Mouse (Mus musculus) testis, adult 2 months (tissue): Measurements from ENCODE around the gene Gm9945. TPM values are rescaled to one million over a fixed set of nuclear protein-coding genes. Genes with fewer than 3 reads are reported as not detected.

Experiments used
- H3K27ac ChIP-seq: fragments of 200-500 bp; 2 replicates; pipeline ENCODE4 v1.5.1; 2012; ENCODE audit warnings: low read depth, low read length; ENCODE audit not compliant: control insufficient read depth, insufficient read depth
- H3K27me3 ChIP-seq: fragments of 200-500 bp; 2 replicates; pipeline ENCODE4 v1.6.1; 2012; ENCODE audit warnings: mild to moderate bottlenecking, low read length, moderate library complexity; ENCODE audit not compliant: control insufficient read depth, insufficient read depth
- H3K36me3 ChIP-seq: fragments of 200-500 bp; 2 replicates; pipeline ENCODE4 v1.6.1; 2012; ENCODE audit warnings: mild to moderate bottlenecking, low read length; ENCODE audit not compliant: control insufficient read depth, insufficient read depth
- H3K4me1 ChIP-seq: fragments of 200-500 bp; 2 replicates; pipeline ENCODE4 v1.6.1; 2012; ENCODE audit warnings: low read length; ENCODE audit not compliant: control insufficient read depth, insufficient read depth
- H3K4me3 ChIP-seq: fragments of 200-500 bp; 2 replicates; pipeline ENCODE4 v1.5.1; 2012; ENCODE audit warnings: low read depth, mild to moderate bottlenecking, low read length, moderate library complexity, mixed read lengths; ENCODE audit not compliant: control insufficient read depth
- CTCF ChIP-seq: fragments of 200-500 bp; IDR thresholded peaks from 2 replicates; pipeline ENCODE4 v1.5.1; 2012; ENCODE audit warnings: low read depth, mild to moderate bottlenecking, inconsistent platforms, low read length, moderate library complexity; ENCODE audit not compliant: control insufficient read depth, insufficient read depth, insufficient replicate concordance
- POLR2A ChIP-seq: fragments of 200-500 bp; IDR thresholded peaks from 2 replicates; pipeline ENCODE4 v1.6.1; 2012; ENCODE audit warnings: low read depth, mild to moderate bottlenecking, inconsistent platforms, low read length, moderate library complexity; ENCODE audit not compliant: control insufficient read depth
- polyA plus RNA-seq: library from polyadenylated mRNA; depleted of rRNA; stranded (reverse); fragments of >200 nt; gene quantifications from 2 replicates; pipeline ENCODE4 v1.2.3, GENCODE M21; 2012

Gene Gm9945
- polyA plus RNA-seq, 1 experiment, result not detected

DNA sequence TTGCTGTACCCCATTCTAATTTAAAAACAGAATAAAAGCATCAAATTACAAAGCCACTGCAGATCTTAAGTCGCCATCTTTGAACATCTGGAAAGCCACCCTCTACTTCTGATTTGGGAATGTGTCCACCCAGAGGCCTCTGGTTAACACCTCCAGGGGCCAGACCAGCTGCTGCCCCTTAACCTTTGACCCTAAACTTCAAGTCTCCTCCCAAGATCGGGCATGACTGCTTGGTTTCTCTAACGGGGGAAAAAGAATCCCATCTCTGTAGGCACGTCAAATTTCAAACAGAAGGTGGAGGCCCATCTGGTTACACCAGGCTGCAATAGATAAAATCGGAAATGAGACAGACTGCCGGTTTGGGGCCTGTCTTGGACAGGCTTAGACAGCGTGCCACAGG, 2.1 kb upstream of the Gm9945 start:
- Histone ChIP-seq H3K27ac (no peak overlapping the region), H3K27me3 (no peaks in the 10 kb centered on the region), H3K4me1 (peaks cover 7% of the 10 kb centered on the region), H3K36me3 (no peaks in the 10 kb centered on the region), H3K4me3 (no peak overlapping the region)
- no peak for TF ChIP-seq CTCF
- TF ChIP-seq POLR2A, result no peak

DNA sequence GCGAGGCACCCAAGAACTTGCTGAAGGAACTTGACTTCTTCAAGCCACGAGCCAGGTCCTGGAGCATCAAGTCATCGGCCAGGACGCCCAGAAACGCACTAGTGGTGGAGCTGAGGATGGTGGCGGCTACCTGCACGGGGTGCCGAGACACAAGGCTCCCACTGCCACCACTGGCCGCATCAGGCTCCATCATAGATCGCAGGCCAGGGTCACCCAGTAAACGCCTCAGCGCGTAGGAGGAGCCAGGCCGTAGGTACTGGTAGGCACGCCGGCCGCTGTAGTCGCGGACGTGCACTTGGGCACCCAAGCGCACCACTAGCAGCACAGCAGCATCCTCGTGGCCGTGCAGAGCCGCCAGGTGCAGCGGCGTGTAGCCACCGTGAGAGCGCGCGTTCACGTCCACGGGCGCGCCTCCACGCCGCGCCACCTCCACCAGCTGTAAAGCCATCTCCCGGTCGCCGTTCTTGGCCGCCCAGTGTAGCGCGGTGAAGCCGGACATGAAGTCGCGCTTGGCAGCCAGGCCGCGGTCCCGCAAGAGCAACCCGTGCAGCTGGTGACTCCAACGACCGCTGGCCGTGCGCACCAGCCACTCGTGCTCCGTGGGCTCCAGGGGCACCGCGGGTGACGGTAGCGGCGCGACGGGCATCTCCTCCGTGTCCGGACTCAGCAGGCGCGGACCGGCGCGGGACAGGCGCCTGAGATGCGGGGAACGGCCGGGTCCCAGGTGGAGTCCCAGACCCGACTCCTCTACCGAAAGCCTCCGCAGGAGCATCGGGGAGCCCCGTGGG, 1.4 kb upstream of the Gm9945 start:
- Histone ChIP-seq H3K4me1 (peaks cover 7% of the 10 kb centered on the region), H3K27me3 (no peaks in the 10 kb centered on the region), H3K27ac (no peak overlapping the region), H3K36me3 (no peaks in the 10 kb centered on the region), H3K4me3 (peak overlapping the region; percentile 68)
- no peak for TF ChIP-seq POLR2A
- no peak for TF ChIP-seq CTCF

DNA sequence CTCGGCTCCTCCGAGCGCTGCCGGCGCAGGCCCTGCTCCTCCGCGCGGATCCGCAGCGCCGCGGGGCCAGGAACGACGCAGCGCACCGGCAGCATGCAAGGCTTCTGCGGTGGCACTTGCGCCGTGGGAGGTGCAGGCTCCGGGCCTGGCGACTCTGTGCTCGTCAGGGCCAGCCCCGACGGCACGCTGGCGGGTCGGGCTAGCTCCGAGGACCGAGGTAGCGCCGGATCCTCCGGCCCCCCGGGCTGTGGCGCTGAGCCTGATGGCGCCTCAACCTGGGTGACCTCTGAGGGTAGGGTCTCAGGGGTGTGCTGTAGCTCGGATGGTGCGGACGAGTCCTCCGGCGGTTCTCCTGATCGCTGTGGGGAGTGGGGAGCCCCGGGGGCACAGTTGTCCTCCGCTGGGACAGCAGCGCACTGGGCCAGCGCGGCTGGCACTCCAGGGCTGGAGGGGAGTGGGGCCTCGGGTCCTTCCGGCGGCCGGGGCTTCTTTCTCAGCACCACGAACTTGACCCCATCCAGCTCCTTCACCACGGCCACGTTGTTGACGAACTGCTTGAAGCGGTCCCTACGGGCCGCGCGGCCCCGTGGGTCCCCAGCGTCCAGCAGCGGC, 689 bp upstream of the Gm9945 start:
- H3K27me3 ChIP-seq, result no peaks in the 10 kb centered on the region
- H3K27ac ChIP-seq, result no peak overlapping the region
- H3K4me3 ChIP-seq, result peak overlapping the region; percentile 68
- TF ChIP-seq POLR2A, result no peak
- TF ChIP-seq CTCF, result no peak
- H3K4me1 ChIP-seq, result peaks cover 7% of the 10 kb centered on the region
- H3K36me3 ChIP-seq, result no peaks in the 10 kb centered on the region

DNA sequence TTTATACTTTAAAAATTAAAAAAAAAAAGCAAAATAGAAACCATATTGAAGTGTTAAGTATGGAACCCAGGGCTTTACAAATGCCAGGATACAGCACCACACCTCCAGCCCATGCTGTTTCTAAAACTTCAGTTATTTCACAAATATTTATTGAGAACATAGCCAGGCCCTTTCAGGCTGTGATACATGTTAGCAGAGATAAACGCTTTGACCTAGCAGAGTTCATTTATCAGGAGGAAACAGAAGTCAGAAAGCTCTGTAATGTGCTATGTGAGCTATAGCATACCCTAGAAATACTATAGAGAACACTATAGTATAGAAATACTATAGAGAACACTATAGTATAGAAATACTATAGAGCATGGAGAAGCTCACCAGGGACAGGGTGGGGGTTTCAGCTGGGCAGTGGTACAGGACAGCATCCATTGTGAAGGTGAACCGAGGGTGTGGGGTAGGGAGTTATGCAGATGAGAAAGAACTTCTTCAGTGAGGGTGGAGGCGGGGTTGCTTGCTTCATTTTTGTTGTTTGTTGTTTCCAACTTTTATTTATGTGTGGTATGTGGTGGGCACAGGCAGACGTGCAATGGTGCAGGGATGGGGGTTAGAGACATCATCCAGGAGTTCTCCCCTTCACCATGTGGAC, 1.2 kb downstream of the Gm9945 start:
- TF ChIP-seq CTCF (no peak), POLR2A (no peak)
- Histone ChIP-seq H3K36me3 (no peaks in the 10 kb centered on the region), H3K27me3 (no peaks in the 10 kb centered on the region), H3K4me3 (no peak overlapping the region), H3K4me1 (peaks cover 7% of the 10 kb centered on the region), H3K27ac (no peak overlapping the region)

DNA sequence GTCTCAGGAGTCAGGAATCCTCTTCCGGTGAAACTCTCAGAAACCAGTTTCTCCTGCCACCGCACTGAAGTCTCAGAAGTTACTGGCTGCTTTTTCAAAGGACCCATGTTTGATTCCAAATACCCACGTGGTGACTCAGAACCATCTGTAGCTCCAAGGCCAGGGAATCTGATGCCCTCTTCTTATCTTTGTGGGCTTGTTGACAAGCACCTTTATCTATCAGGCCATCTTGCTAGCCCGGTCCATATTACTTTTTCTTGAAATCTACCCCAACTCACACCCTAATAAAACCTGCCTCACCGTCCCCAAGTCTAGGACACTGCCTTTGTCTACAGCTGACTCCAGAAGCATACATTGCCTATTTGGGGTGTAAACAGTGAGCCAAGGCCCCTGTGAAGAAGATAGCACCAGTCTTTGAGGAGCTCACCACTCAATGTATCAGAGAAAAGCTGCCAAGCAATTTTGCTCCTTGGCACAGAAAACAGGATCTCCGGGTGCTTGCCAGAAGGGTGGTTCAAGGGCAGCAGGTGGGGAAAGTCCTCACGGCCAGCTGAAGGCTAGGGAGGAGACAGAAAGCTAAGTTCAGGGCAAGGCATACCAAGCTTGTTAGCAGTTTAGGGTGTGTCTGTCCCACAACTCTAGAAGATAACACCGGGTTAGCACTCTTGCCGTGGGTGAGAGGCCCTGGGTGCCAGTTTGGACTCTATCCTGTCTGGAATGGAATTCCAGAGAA, 3.4 kb downstream of the Gm9945 start:
- H3K27ac ChIP-seq, result no peak overlapping the region
- H3K4me3 ChIP-seq, result no peak overlapping the region
- H3K27me3 ChIP-seq, result no peaks in the 10 kb centered on the region
- peaks cover 7% of the 10 kb centered on the region for H3K4me1 ChIP-seq
- TF ChIP-seq POLR2A (no peak), CTCF (no peak)
- no peaks in the 10 kb centered on the region for H3K36me3 ChIP-seq

DNA sequence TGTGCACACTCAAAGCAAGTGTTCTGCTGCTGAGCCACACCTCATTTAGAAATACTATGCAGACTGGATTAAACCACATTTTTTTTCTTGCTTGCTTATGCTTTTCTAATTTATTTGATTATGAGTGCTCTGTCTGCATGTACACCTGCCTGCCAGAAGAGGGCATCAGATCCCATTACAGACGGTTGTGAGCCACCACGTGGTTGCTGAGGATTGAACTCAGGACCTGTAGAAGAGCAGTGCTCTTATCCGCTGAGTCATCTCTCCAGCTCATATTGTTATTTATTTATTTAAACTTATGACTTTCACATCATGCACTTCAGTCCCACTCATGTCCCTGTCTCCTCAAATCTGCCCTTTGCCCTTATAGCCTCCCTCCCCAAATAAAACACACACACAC, 5.8 kb downstream of the Gm9945 start:
- no peak overlapping the region for H3K4me3 ChIP-seq
- no peaks in the 10 kb centered on the region for H3K36me3 ChIP-seq
- peak; percentile 24; the same call in 1 of the 2 replicates for TF ChIP-seq CTCF
- no peak for TF ChIP-seq POLR2A
- H3K4me1 ChIP-seq, result no peaks in the 10 kb centered on the region; the same call in 1 of the 2 replicates
- no peaks in the 10 kb centered on the region for H3K27me3 ChIP-seq
- no peak overlapping the region for H3K27ac ChIP-seq

DNA sequence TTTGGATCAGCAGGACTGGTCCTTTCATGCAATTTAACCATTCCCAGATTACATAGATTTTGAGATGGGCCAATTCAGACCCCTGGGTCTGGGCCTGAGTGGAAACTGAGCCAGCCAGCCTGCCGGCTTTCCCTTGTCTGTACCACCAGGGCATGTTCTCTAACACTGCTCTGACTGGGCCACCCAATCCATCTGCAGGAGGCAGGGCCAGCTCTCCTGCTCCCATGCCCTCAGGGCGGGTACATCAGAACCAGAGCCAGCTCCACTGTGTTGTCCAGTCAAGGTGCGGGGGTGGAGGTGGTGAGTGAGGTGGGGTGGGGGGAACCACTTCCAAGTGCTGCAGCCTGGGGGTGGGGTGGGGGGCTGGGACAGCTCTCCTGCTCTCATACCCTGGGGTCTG, 6.4 kb downstream of the Gm9945 start:
- Histone ChIP-seq H3K4me1 (no peaks in the 10 kb centered on the region; the same call in 1 of the 2 replicates), H3K27me3 (no peaks in the 10 kb centered on the region), H3K36me3 (no peaks in the 10 kb centered on the region), H3K4me3 (no peak overlapping the region), H3K27ac (no peak overlapping the region)
- no peak for TF ChIP-seq CTCF
- no peak for TF ChIP-seq POLR2A
